Mouse (Mus musculus) megakaryocyte, embryonic 14.5 days (primary cell): ENCODE results near the gene Gipc3.

ENCODE experiments used
- FLI1 ChIP-seq: IDR thresholded peaks from 2 replicates; pipeline ENCODE4 v1.6.1; 2012; ENCODE audit warnings: low read length, inconsistent platforms, mixed read lengths
- GATA1 ChIP-seq: IDR thresholded peaks from 3 replicates; pipeline ENCODE4 v1.6.1; 2012; ENCODE audit warnings: mixed read lengths, low read length, inconsistent platforms, borderline replicate concordance

DNA sequence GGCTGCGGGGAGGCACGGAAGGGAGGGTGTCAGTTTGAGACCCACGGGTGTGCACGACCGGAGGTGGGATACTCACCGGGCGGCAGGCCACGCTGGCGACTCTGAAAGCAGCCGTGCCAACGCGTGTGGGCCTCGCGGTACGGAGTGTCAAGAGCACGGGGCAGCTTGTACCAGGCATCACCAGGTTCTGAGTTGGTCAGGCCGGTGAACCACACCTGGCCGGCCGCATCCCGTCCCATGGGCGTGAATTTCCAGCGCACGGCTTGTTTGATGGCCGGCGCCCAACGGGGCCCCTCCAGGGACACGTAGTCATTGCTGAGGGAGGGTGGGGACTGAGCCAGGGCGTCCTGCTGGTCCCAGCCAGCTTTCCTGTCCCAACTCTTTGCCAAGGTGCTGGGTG lies 21.6 kb upstream of the Gipc3 start:
- no peak for TF ChIP-seq FLI1
- no peak for TF ChIP-seq GATA1
